Mouse (Mus musculus): Measurements from ENCODE around the gene Thada. TPM values are rescaled to one million over a fixed set of nuclear protein-coding genes. Genes with fewer than 3 reads are reported as not detected.

The Thada gene
- polyA plus RNA-seq, 2 experiments, result 2.0 to 2.5 TPM

GRCm38 (mm10) chr17:84195835-84196234, 270.2 kb downstream of the Thada start:
- TF ChIP-seq EP300 (IDR thresholded peaks at IDR 0.05; ENCODE audit: low read depth) (no peak), CTCF (IDR thresholded peaks at IDR 0.05; ENCODE audit: low read depth) (no peak)
- 71% methylated on average over 3 of the region's 3 CpGs for WGBS (ENCODE audit: insufficient replicate concordance)
- Histone ChIP-seq H3K9me3 (ENCODE audit: control insufficient read depth, low read length) (no peaks in the 10 kb centered on the region), H3K27me3 (ENCODE audit: control insufficient read depth, insufficient read depth, low read length) (no peaks in the 10 kb centered on the region), H3K4me2 (ENCODE audit: low read depth) (no peak overlapping the region), H3K36me3 (replicated peaks; ENCODE audit: control insufficient read depth, insufficient read depth, low read depth) (no peaks in the 10 kb centered on the region; the same call in 1 of the 2 replicates), H3K27ac (no peak overlapping the region), H3K4me3 (ENCODE audit: insufficient read depth in 1 of 2, low read depth in 2 of 2, low read length in 2 of 2) (no peak overlapping the region), H3K4me1 (replicated peaks; ENCODE audit: control insufficient read depth in 2 of 2, insufficient read depth in 2 of 2, low read length in 1 of 2) (peaks cover 0 to 5% of the 10 kb centered on the region in 2 experiments; a peak in 1 of 4 replicates), H3K9ac (replicated peaks) (no peak overlapping the region)
- ATAC-seq (ENCODE audit: insufficient read depth) (no peak), DNase-seq (ENCODE audit: low read depth in 3 of 3, low spot score in 3 of 3) (no peak)

DNA sequence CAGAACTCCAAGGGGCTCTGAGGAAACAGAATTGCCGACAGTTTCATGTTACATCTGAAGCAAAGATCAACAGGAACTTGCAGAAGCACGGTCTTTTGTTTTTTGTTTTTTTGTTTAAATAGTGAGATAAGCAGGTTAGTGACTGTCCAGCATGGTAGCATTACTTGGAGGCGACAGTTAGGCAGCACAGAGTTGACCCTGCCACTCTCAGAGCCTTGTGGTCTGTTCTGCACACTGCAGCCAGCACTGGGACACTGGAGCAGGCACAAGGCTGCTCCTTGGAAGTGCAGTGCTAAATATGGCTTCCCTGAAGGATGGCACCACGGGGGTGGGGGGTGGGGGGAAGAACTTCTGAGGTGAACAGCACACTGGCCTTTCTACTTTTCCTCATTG, 271.0 kb downstream of the Thada start:
- no peak for DNase-seq (ENCODE audit: low read depth in 3 of 3, low spot score in 3 of 3)
- 42% methylated on average over 4 of the region's 4 CpGs for WGBS (ENCODE audit: insufficient replicate concordance)
- Histone ChIP-seq H3K27me3 (ENCODE audit: control insufficient read depth, insufficient read depth, low read length) (no peaks in the 10 kb centered on the region), H3K27ac (no peak overlapping the region), H3K9ac (replicated peaks) (no peak overlapping the region), H3K4me3 (ENCODE audit: insufficient read depth in 1 of 2, low read depth in 2 of 2, low read length in 2 of 2) (no peak overlapping the region), H3K4me2 (ENCODE audit: low read depth) (no peak overlapping the region), H3K36me3 (replicated peaks; ENCODE audit: control insufficient read depth, insufficient read depth, low read depth) (no peaks in the 10 kb centered on the region; the same call in 1 of the 2 replicates), H3K9me3 (ENCODE audit: control insufficient read depth, low read length) (no peaks in the 10 kb centered on the region), H3K4me1 (replicated peaks; ENCODE audit: control insufficient read depth in 2 of 2, insufficient read depth in 2 of 2, low read length in 1 of 2) (peaks cover 0 to 8% of the 10 kb centered on the region in 2 experiments; a peak in 1 of 4 replicates)
- no peak for TF ChIP-seq CTCF (IDR thresholded peaks at IDR 0.05; ENCODE audit: low read depth)
- TF ChIP-seq EP300 (IDR thresholded peaks at IDR 0.05; ENCODE audit: low read depth), result no peak
- no peak for ATAC-seq (ENCODE audit: insufficient read depth)

GRCm38 (mm10) chr17:84194282-84195002, 271.6 kb downstream of the Thada start:
- H3K9ac ChIP-seq (replicated peaks), result no peak overlapping the region
- no peak for ATAC-seq (ENCODE audit: insufficient read depth)
- H3K27me3 ChIP-seq (ENCODE audit: control insufficient read depth, insufficient read depth, low read length), result no peaks in the 10 kb centered on the region
- no peak overlapping the region for H3K4me2 ChIP-seq (ENCODE audit: low read depth)
- no peaks in the 10 kb centered on the region; the same call in 1 of the 2 replicates for H3K36me3 ChIP-seq (replicated peaks; ENCODE audit: control insufficient read depth, insufficient read depth, low read depth)
- H3K4me3 ChIP-seq (ENCODE audit: insufficient read depth in 1 of 2, low read depth in 2 of 2, low read length in 2 of 2), result no peak overlapping the region
- no peak for DNase-seq (ENCODE audit: low read depth in 3 of 3, low spot score in 3 of 3)
- no peak overlapping the region for H3K27ac ChIP-seq
- TF ChIP-seq CTCF (IDR thresholded peaks at IDR 0.05; ENCODE audit: low read depth) (no peak), EP300 (IDR thresholded peaks at IDR 0.05; ENCODE audit: low read depth) (no peak)
- 60% methylated on average over 4 of the region's 4 CpGs for WGBS (ENCODE audit: insufficient replicate concordance)
- peaks cover under 1 to 8% of the 10 kb centered on the region in 2 experiments; a peak in 2 of 4 replicates for H3K4me1 ChIP-seq (replicated peaks; ENCODE audit: control insufficient read depth in 2 of 2, insufficient read depth in 2 of 2, low read length in 1 of 2)
- no peaks in the 10 kb centered on the region for H3K9me3 ChIP-seq (ENCODE audit: control insufficient read depth, low read length)

- Histone ChIP-seq H3K36me3 (replicated peaks; ENCODE audit: control insufficient read depth, insufficient read depth, low read depth) (no peaks in the 10 kb centered on the region; the same call in 1 of the 2 replicates), H3K27ac (no peak overlapping the region), H3K9ac (replicated peaks) (no peak overlapping the region), H3K9me3 (ENCODE audit: control insufficient read depth, low read length) (no peaks in the 10 kb centered on the region), H3K27me3 (ENCODE audit: control insufficient read depth, insufficient read depth, low read length) (no peaks in the 10 kb centered on the region), H3K4me1 (replicated peaks; ENCODE audit: control insufficient read depth in 2 of 2, insufficient read depth in 2 of 2, low read length in 1 of 2) (peaks cover 10 to 17% of the 10 kb centered on the region in 2 experiments), H3K4me3 (ENCODE audit: insufficient read depth in 1 of 2, low read depth in 2 of 2, low read length in 2 of 2) (no peak overlapping the region), H3K4me2 (ENCODE audit: low read depth) (no peak overlapping the region)
- WGBS (ENCODE audit: insufficient replicate concordance), result 86% methylated on average over 9 of the region's 9 CpGs
- DNase-seq (ENCODE audit: low read depth in 3 of 3, low spot score in 3 of 3), result no peak
- TF ChIP-seq CTCF (IDR thresholded peaks at IDR 0.05; ENCODE audit: low read depth), result no peak
- no peak for TF ChIP-seq EP300 (IDR thresholded peaks at IDR 0.05; ENCODE audit: low read depth)
- no peak for ATAC-seq (ENCODE audit: insufficient read depth)
Observed at GRCm38 (mm10) chr17:84193411-84193810, 272.6 kb downstream of the Thada start.

DNA sequence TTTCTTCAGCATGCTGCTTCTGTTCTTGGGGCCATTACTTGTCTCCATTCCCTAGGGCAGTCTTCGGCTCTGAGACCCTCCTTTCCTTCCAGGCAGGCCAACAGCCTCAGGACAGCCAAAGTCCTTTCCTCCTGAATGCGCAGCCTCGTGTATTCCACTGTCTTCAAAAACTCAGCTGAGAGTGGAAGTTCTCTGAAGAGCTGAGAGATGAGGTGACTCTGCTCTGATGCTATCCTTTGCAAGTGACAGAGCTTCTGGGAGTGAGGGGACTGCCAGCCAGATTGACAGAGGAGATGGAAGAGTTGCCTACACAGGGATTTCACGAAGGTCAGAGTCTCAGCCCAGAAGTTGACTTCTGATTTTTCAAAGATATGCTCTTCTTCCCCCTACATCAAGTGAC, 274.1 kb downstream of the Thada start:
- Histone ChIP-seq H3K4me2 (ENCODE audit: low read depth) (no peak overlapping the region), H3K27ac (no peak overlapping the region), H3K4me3 (ENCODE audit: insufficient read depth in 1 of 2, low read depth in 2 of 2, low read length in 2 of 2) (no peak overlapping the region), H3K9ac (replicated peaks) (no peak overlapping the region), H3K27me3 (ENCODE audit: control insufficient read depth, insufficient read depth, low read length) (no peaks in the 10 kb centered on the region), H3K4me1 (replicated peaks; ENCODE audit: control insufficient read depth in 2 of 2, insufficient read depth in 2 of 2, low read length in 1 of 2) (peaks cover 10 to 15% of the 10 kb centered on the region in 2 experiments), H3K9me3 (ENCODE audit: control insufficient read depth, low read length) (no peaks in the 10 kb centered on the region), H3K36me3 (replicated peaks; ENCODE audit: control insufficient read depth, insufficient read depth, low read depth) (no peaks in the 10 kb centered on the region; the same call in 1 of the 2 replicates)
- no peak for TF ChIP-seq CTCF (IDR thresholded peaks at IDR 0.05; ENCODE audit: low read depth)
- TF ChIP-seq EP300 (IDR thresholded peaks at IDR 0.05; ENCODE audit: low read depth), result no peak
- no peak for DNase-seq (ENCODE audit: low read depth in 3 of 3, low spot score in 3 of 3)
- ATAC-seq (ENCODE audit: insufficient read depth), result no peak
- 86% methylated on average over 4 of the region's 4 CpGs for WGBS (ENCODE audit: insufficient replicate concordance)
